Mouse (Mus musculus) myocyte (in vitro differentiated cells): ENCODE data around the gene Mlxipl.

Source experiments
- CEBPB ChIP-seq: IDR thresholded peaks from 2 replicates; pipeline ENCODE4 v1.6.1; 2011; ENCODE audit warnings: mild to moderate bottlenecking, moderate library complexity; ENCODE audit not compliant: poor library complexity, insufficient read depth, severe bottlenecking
- E2F4 ChIP-seq: IDR thresholded peaks from one replicate; pipeline ENCODE4 v1.6.1; 2011; ENCODE audit warnings: mild to moderate bottlenecking, control low read depth, moderate library complexity; ENCODE audit not compliant: insufficient read depth
- MAX ChIP-seq: IDR thresholded peaks from one replicate; pipeline ENCODE4 v1.6.1; 2011; ENCODE audit warnings: low read depth, mild to moderate bottlenecking, control low read depth
- MYOD1 ChIP-seq, 3 experiments: IDR thresholded peaks; one replicate each; pipeline ENCODE4 v1.6.1; 2011; ENCODE audit warnings: control low read depth in 2 of 3, low read depth in 2 of 3, mild to moderate bottlenecking in 2 of 3, moderate library complexity in 1 of 3; ENCODE audit not compliant: insufficient read length in 2 of 3, control insufficient read depth in 1 of 3
- MYOG ChIP-seq, 3 experiments: IDR thresholded peaks; one replicate each; pipeline ENCODE4 v1.6.1; 2011; ENCODE audit warnings: control low read depth in 2 of 3, low read depth in 2 of 3, mild to moderate bottlenecking in 2 of 3; ENCODE audit not compliant: insufficient read length in 2 of 3, control insufficient read depth in 1 of 3, insufficient read depth in 1 of 3
- POLR2A ChIP-seq: IDR thresholded peaks from one replicate; pipeline ENCODE4 v1.6.1; 2011; ENCODE audit warnings: low read depth, mild to moderate bottlenecking, control low read depth, moderate library complexity; ENCODE audit not compliant: insufficient read length
- POLR2AphosphoS2 ChIP-seq: IDR thresholded peaks from one replicate; pipeline ENCODE4 v1.6.1; 2011; ENCODE audit warnings: low read depth, control low read depth; ENCODE audit not compliant: insufficient read length
- REST ChIP-seq: IDR thresholded peaks from one replicate; pipeline ENCODE4 v1.6.1; 2011; ENCODE audit warnings: mild to moderate bottlenecking, control low read depth, moderate library complexity; ENCODE audit not compliant: insufficient read depth, insufficient read length
- SRF ChIP-seq: IDR thresholded peaks from one replicate; pipeline ENCODE4 v1.6.1; 2011; ENCODE audit warnings: low read depth; ENCODE audit not compliant: control insufficient read depth, insufficient read length
- TCF12 ChIP-seq: IDR thresholded peaks from one replicate; pipeline ENCODE4 v1.6.1; 2011; ENCODE audit warnings: mild to moderate bottlenecking, control low read depth; ENCODE audit not compliant: poor library complexity, insufficient read depth, severe bottlenecking
- TCF3 ChIP-seq: IDR thresholded peaks from one replicate; pipeline ENCODE4 v1.6.1; 2011; ENCODE audit warnings: low read depth, control low read depth; ENCODE audit not compliant: insufficient read length
- USF1 ChIP-seq: IDR thresholded peaks from one replicate; pipeline ENCODE4 v1.6.1; 2011; ENCODE audit warnings: low read depth, mild to moderate bottlenecking, control low read depth, moderate library complexity

DNA sequence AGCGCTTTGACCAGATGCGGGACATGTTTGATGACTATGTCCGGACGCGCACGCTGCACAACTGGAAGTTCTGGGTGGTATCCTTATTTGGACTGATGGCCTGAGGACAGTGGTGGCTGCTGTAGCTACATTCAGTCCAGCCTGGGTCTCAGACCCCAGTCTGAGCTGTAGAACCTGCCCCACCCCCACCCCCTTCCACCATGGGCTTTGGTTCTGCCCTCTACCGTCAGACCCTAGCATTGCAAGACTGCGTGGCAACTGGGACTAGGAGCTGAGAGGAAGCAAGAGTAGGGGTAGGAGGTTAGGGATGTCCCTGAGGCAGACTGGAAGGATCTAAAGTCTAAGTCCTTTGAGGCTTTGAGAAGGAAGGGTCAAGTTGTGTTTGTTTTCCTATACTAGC is 44.8 kb downstream of the Mlxipl start:
- no peak for TF ChIP-seq SRF
- TF ChIP-seq MAX: no peak
- TF ChIP-seq CEBPB: no peak
- TF ChIP-seq POLR2A: no peak
- TF ChIP-seq USF1: no peak
- no peak for TF ChIP-seq POLR2AphosphoS2
- no peak for TF ChIP-seq TCF12
- TF ChIP-seq MYOG (IDR thresholded peaks at IDR 0.05; ENCODE audit: control insufficient read depth in 1 of 3, insufficient read depth in 1 of 3, insufficient read length in 2 of 3, low read depth in 2 of 3): no peak
- no peak for TF ChIP-seq E2F4
- no peak for TF ChIP-seq REST
- TF ChIP-seq TCF3: no peak
- TF ChIP-seq MYOD1 (IDR thresholded peaks at IDR 0.05; ENCODE audit: control insufficient read depth in 1 of 3, insufficient read length in 2 of 3, low read depth in 2 of 3): no peak
